Mouse (Mus musculus): ENCODE measurements around the gene Tspan13.

GRCm38 (mm10) chr12:36070231-36070630, 27.9 kb upstream of the Tspan13 start:
- TF ChIP-seq CTCF (IDR thresholded peaks at IDR 0.05; ENCODE audit: insufficient read depth, low read depth, low read length) (no peak), POLR2A (IDR thresholded peaks at IDR 0.05; ENCODE audit: insufficient read depth, low read depth, low read length) (no peak)

Measured in olfactory bulb, adult 2 months (tissue).